Mouse (Mus musculus): ENCODE measurements around the gene Pard3.

Gene Pard3

GRCm38 (mm10) chr8:127600641-127601040 lies 536.9 kb downstream of the Pard3 start:
- DNase-seq (ENCODE audit: extremely low spot score), result no peak

GRCm38 (mm10) chr8:127603062-127603461 lies 539.4 kb downstream of the Pard3 start:
- no peak for DNase-seq (ENCODE audit: extremely low spot score)

GRCm38 (mm10) chr8:127608541-127609270 lies 545.0 kb downstream of the Pard3 start:
- no peak for DNase-seq (ENCODE audit: extremely low spot score)

- no peak for DNase-seq (ENCODE audit: extremely low spot score)
These were observed 545.6 kb downstream of the Pard3 start for GRCm38 (mm10) chr8:127609316-127609715.

- no peak for DNase-seq (ENCODE audit: extremely low spot score)
These were observed 550.5 kb downstream of the Pard3 start for GRCm38 (mm10) chr8:127614206-127614605.

- no peak for DNase-seq (ENCODE audit: extremely low spot score)
These were observed 553.0 kb downstream of the Pard3 start for GRCm38 (mm10) chr8:127616681-127617080.

GRCm38 (mm10) chr8:127622137-127622536 lies 558.4 kb downstream of the Pard3 start:
- DNase-seq (ENCODE audit: extremely low spot score), result no peak

GRCm38 (mm10) chr8:127638232-127639087 lies 574.8 kb downstream of the Pard3 start:
- DNase-seq (ENCODE audit: extremely low spot score), result no peak

- no peak for DNase-seq (ENCODE audit: extremely low spot score)
These were observed 575.4 kb downstream of the Pard3 start for GRCm38 (mm10) chr8:127639088-127639453.

GRCm38 (mm10) chr8:127655559-127655958 lies 591.9 kb downstream of the Pard3 start:
- no peak for DNase-seq (ENCODE audit: extremely low spot score)
